Mouse (Mus musculus) cerebellum, postnatal 4 days (tissue): Measurements from ENCODE around the gene Gm14295.
"Not testable (repeated sequence)": the region's sequence is repeated elsewhere in the genome, so short reads cannot be mapped to it uniquely, and the experiment has no call there.

Experiments used
- DNase-seq, 2 experiments: peaks; one replicate each; pipeline ENCODE4 v3.0.0; 2022; ENCODE audit warnings: low spot score in 2 of 2, mixed read lengths in 1 of 2

Gm14295 gene

GRCm38 (mm10) chr2:176798312-176798711, at the start of gene Gm14295:
TSS of gene Gm14295 (plus strand) at chr2:176798612.
- DNase-seq, result not testable (repeated sequence)

- DNase-seq, result not testable (repeated sequence)
These were observed 373 bp downstream of the Gm14295 start for GRCm38 (mm10) chr2:176798785-176799184.

- not testable (repeated sequence) for DNase-seq
These were observed 32.4 kb downstream of the Gm14295 start, which contains the start of gene Gm14408 for GRCm38 (mm10) chr2:176830840-176831239. TSS of gene Gm14408 (plus strand) at chr2:176831140.
